Mouse (Mus musculus): ENCODE measurements around the gene Olfr150.
"Not testable (repeated sequence)": the region's sequence is repeated elsewhere in the genome, so short reads cannot be mapped to it uniquely, and the experiment has no call there.

Gene Olfr150

GRCm38 (mm10) chr9:39730678-39731077, at the start of gene Olfr150:
Gene Olfr150, plus strand, starts transcription at chr9:39730978.
- DNase-seq (ENCODE audit: low spot score), result no peak

- DNase-seq (ENCODE audit: low spot score), result not testable (repeated sequence)
Measured at GRCm38 (mm10) chr9:39701123-39701522, 29.7 kb upstream of the Olfr150 start.

GRCm38 (mm10) chr9:39707017-39707416, 23.8 kb upstream of the Olfr150 start, which contains the start of gene Olfr149:
Gene Olfr149, minus strand, starts transcription at chr9:39707117.
- DNase-seq (ENCODE audit: low spot score), result no peak

GRCm38 (mm10) chr9:39708958-39709357, 21.8 kb upstream of the Olfr150 start:
- DNase-seq (ENCODE audit: low spot score), result no peak

GRCm38 (mm10) chr9:39711053-39711452, 19.7 kb upstream of the Olfr150 start, which contains the start of gene Olfr965:
Gene Olfr965, plus strand, starts transcription at chr9:39711353.
- DNase-seq (ENCODE audit: low spot score), result no peak

- no peak for DNase-seq (ENCODE audit: low spot score)
Measured at GRCm38 (mm10) chr9:39740741-39741140, 10.0 kb downstream of the Olfr150 start.

- DNase-seq (ENCODE audit: low spot score), result no peak
Measured at GRCm38 (mm10) chr9:39745949-39746348, 15.2 kb downstream of the Olfr150 start, which contains the start of gene Olfr967. Gene Olfr967, plus strand, starts transcription at chr9:39746249.

- no peak for DNase-seq (ENCODE audit: low spot score)
Measured at GRCm38 (mm10) chr9:39746428-39746827, 15.7 kb downstream of the Olfr150 start.

- no peak for DNase-seq (ENCODE audit: low spot score)
Measured at GRCm38 (mm10) chr9:39783153-39783552, 52.4 kb downstream of the Olfr150 start, which contains the start of gene Olfr968. Gene Olfr968, minus strand, starts transcription at chr9:39783253.

Data from retina, embryonic 14.5 days (tissue).